Mouse (Mus musculus): ENCODE data around the gene Mucl3. TPM values are rescaled to one million over a fixed set of nuclear protein-coding genes. Genes with fewer than 3 reads are reported as not detected.
A peak's percentile ranks its signal among the peaks of the same experiment; 100 is the strongest.

Gene Mucl3
- 0.08 TPM in 1 of 2 replicates, not detected in the other for polyA plus RNA-seq (2016; fragmentation: Nextera tagmentation; extraction: Ambion mirVana)

GRCm38 (mm10) chr17:35643609-35644236, at the start of gene Mucl3:
Gene Mucl3, minus strand, starts transcription at chr17:35643695.
- Histone ChIP-seq H3K4me2 (replicated peaks) (no peak within 1 kb of the TSS), H3K9ac (replicated peaks) (no peak within 1 kb of the TSS), H3K27ac (replicated peaks) (no peak within 1 kb of the TSS), H3K36me3 (no peaks in the 10 kb centered on the region), H3K27me3 (0 out of 2 replicates have a peak, but pooled peaks cover 7% of the 10 kb centered on the region), H3K4me1 (no peaks in the 10 kb centered on the region), H3K4me3 (no peak within 1 kb of the TSS), H3K9me3 (no peaks in the 10 kb centered on the region)
- ATAC-seq (ENCODE audit: low FRiP score, low read depth): no peak
- 76% methylated on average over 13 of the region's 13 CpGs for WGBS

- 84% methylated on average over 4 of the region's 4 CpGs for WGBS
Observed at GRCm38 (mm10) chr17:35692368-35692767, 48.9 kb upstream of the Mucl3 start.

GRCm38 (mm10) chr17:35691811-35692210, 48.3 kb upstream of the Mucl3 start:
- Histone ChIP-seq H3K27me3 (0 out of 2 replicates have a peak, but pooled peaks cover 3% of the 10 kb centered on the region), H3K9me3 (no peaks in the 10 kb centered on the region), H3K36me3 (peaks cover 87% of the 10 kb centered on the region), H3K9ac (replicated peaks) (no peak overlapping the region), H3K27ac (replicated peaks) (no peak overlapping the region), H3K4me2 (replicated peaks) (no peak overlapping the region), H3K4me3 (no peak overlapping the region), H3K4me1 (peaks cover 4% of the 10 kb centered on the region)
- WGBS: 85% methylated on average over 4 of the region's 4 CpGs
- no peak for ATAC-seq (ENCODE audit: low FRiP score, low read depth)

More at GRCm38 (mm10) chr17:35692368-35692767, 48.9 kb upstream of the Mucl3 start:
- Histone ChIP-seq H3K4me3 (no peak overlapping the region), H3K27me3 (0 out of 2 replicates have a peak, but pooled peaks cover 3% of the 10 kb centered on the region), H3K4me1 (peaks cover 9% of the 10 kb centered on the region), H3K36me3 (peaks cover 81% of the 10 kb centered on the region), H3K4me2 (replicated peaks) (no peak overlapping the region), H3K9ac (replicated peaks) (no peak overlapping the region), H3K27ac (replicated peaks) (no peak overlapping the region), H3K9me3 (no peaks in the 10 kb centered on the region)
- ATAC-seq (ENCODE audit: low FRiP score, low read depth): no peak

GRCm38 (mm10) chr17:35689936-35690645, 46.6 kb upstream of the Mucl3 start:
- peaks cover 16% of the 10 kb centered on the region for H3K4me1 ChIP-seq
- no peaks in the 10 kb centered on the region for H3K9me3 ChIP-seq
- no peak overlapping the region for H3K9ac ChIP-seq (replicated peaks)
- no peak for ATAC-seq (ENCODE audit: low FRiP score, low read depth)
- no peak overlapping the region for H3K4me2 ChIP-seq (replicated peaks)
- 93% methylated on average over 18 of the region's 18 CpGs for WGBS
- 0 out of 2 replicates have a peak, but pooled peaks cover 3% of the 10 kb centered on the region for H3K27me3 ChIP-seq
- H3K36me3 ChIP-seq: peaks cover 93% of the 10 kb centered on the region
- H3K4me3 ChIP-seq: no peak overlapping the region
- 0 out of 2 replicates have a peak overlapping the region, but pooled peaks have one; percentile 15 for H3K27ac ChIP-seq (replicated peaks)

- Histone ChIP-seq H3K36me3 (peaks cover 100% of the 10 kb centered on the region), H3K4me1 (peaks cover 17% of the 10 kb centered on the region), H3K9ac (replicated peaks) (no peak overlapping the region), H3K4me2 (replicated peaks) (no peak overlapping the region), H3K27ac (replicated peaks) (no peak overlapping the region), H3K27me3 (0 out of 2 replicates have a peak, but pooled peaks cover 3% of the 10 kb centered on the region), H3K4me3 (no peak overlapping the region), H3K9me3 (no peaks in the 10 kb centered on the region)
- whole genome bisulfite sequencing: 90% methylated on average over 25 of the region's 25 CpGs
- no peak for ATAC-seq (ENCODE audit: low FRiP score, low read depth)
Observed at GRCm38 (mm10) chr17:35688347-35689175, 45.1 kb upstream of the Mucl3 start.

- WGBS: 47% methylated on average over 9 of the region's 9 CpGs
- no peak for ATAC-seq (ENCODE audit: low FRiP score, low read depth)
Observed at GRCm38 (mm10) chr17:35685061-35685460, 41.6 kb upstream of the Mucl3 start.

GRCm38 (mm10) chr17:35681986-35682385, 38.5 kb upstream of the Mucl3 start:
- peaks cover 69% of the 10 kb centered on the region for H3K36me3 ChIP-seq
- 86% methylated on average over 13 of the region's 13 CpGs for WGBS
- H3K4me1 ChIP-seq: peaks cover 17% of the 10 kb centered on the region
- ATAC-seq (ENCODE audit: low FRiP score, low read depth): no peak
- no peak overlapping the region for H3K9ac ChIP-seq (replicated peaks)
- no peaks in the 10 kb centered on the region for H3K27me3 ChIP-seq
- H3K9me3 ChIP-seq: no peaks in the 10 kb centered on the region
- H3K27ac ChIP-seq (replicated peaks): peak overlapping the region; percentile 30; the same call in 1 of the 2 replicates
- no peak overlapping the region for H3K4me2 ChIP-seq (replicated peaks)
- no peak overlapping the region for H3K4me3 ChIP-seq

More at GRCm38 (mm10) chr17:35685061-35685460, 41.6 kb upstream of the Mucl3 start:
- Histone ChIP-seq H3K4me3 (no peak overlapping the region), H3K9me3 (no peaks in the 10 kb centered on the region), H3K36me3 (peaks cover 99% of the 10 kb centered on the region), H3K27ac (replicated peaks) (peak overlapping the region; percentile 72), H3K27me3 (no peaks in the 10 kb centered on the region), H3K9ac (replicated peaks) (0 out of 2 replicates have a peak overlapping the region, but pooled peaks have one; percentile 15), H3K4me2 (replicated peaks) (no peak overlapping the region), H3K4me1 (peaks cover 17% of the 10 kb centered on the region)

GRCm38 (mm10) chr17:35680591-35680990, 37.1 kb upstream of the Mucl3 start:
- 0 out of 2 replicates have a peak overlapping the region, but pooled peaks have one; percentile 4 for H3K27ac ChIP-seq (replicated peaks)
- H3K9me3 ChIP-seq: no peaks in the 10 kb centered on the region
- no peak overlapping the region for H3K4me3 ChIP-seq
- H3K4me2 ChIP-seq (replicated peaks): no peak overlapping the region
- 33% methylated on average over 6 of the region's 6 CpGs for WGBS
- H3K4me1 ChIP-seq: peaks cover 6% of the 10 kb centered on the region; the same call in 1 of the 2 replicates
- H3K36me3 ChIP-seq: peaks cover 55% of the 10 kb centered on the region
- no peaks in the 10 kb centered on the region for H3K27me3 ChIP-seq
- no peak overlapping the region for H3K9ac ChIP-seq (replicated peaks)
- 0 out of 2 replicates have a peak, but pooled peaks have one; percentile 17 for ATAC-seq (ENCODE audit: low FRiP score, low read depth)

- Histone ChIP-seq H3K4me3 (peak within 1 kb of the TSS; percentile 71), H3K4me2 (replicated peaks) (peak within 1 kb of the TSS; percentile 89), H3K9ac (replicated peaks) (peak within 1 kb of the TSS; percentile 84), H3K27me3 (no peaks in the 10 kb centered on the region), H3K9me3 (no peaks in the 10 kb centered on the region), H3K36me3 (peaks cover 4% of the 10 kb centered on the region; the same call in 1 of the 2 replicates), H3K27ac (replicated peaks) (0 out of 2 replicates have a peak within 1 kb of the TSS, but pooled peaks have one; percentile 30), H3K4me1 (peaks cover 9% of the 10 kb centered on the region; the same call in 1 of the 2 replicates)
- ATAC-seq (ENCODE audit: low FRiP score, low read depth): peak; percentile 95
- WGBS: 2% methylated on average over 23 of the region's 23 CpGs
Observed at GRCm38 (mm10) chr17:35673416-35674035, 30.0 kb upstream of the Mucl3 start, which contains the start of gene Gtf2h4. Gene Gtf2h4, minus strand, starts transcription at chr17:35673739.

GRCm38 (mm10) chr17:35672527-35672926, 29.0 kb upstream of the Mucl3 start:
- 91% methylated on average over 6 of the region's 6 CpGs for WGBS
- H3K36me3 ChIP-seq: peaks cover 4% of the 10 kb centered on the region; the same call in 1 of the 2 replicates
- no peak overlapping the region for H3K9ac ChIP-seq (replicated peaks)
- peak overlapping the region; percentile 71; the same call in 1 of the 2 replicates for H3K4me3 ChIP-seq
- no peak for ATAC-seq (ENCODE audit: low FRiP score, low read depth)
- H3K4me2 ChIP-seq (replicated peaks): peak overlapping the region; percentile 89
- no peaks in the 10 kb centered on the region for H3K27me3 ChIP-seq
- no peak overlapping the region for H3K27ac ChIP-seq (replicated peaks)
- H3K4me1 ChIP-seq: peaks cover 17% of the 10 kb centered on the region
- H3K9me3 ChIP-seq: no peaks in the 10 kb centered on the region

GRCm38 (mm10) chr17:35671846-35672245, 28.4 kb upstream of the Mucl3 start:
- H3K9me3 ChIP-seq: no peaks in the 10 kb centered on the region
- peaks cover 4% of the 10 kb centered on the region; the same call in 1 of the 2 replicates for H3K36me3 ChIP-seq
- H3K27ac ChIP-seq (replicated peaks): no peak overlapping the region
- no peak overlapping the region for H3K4me3 ChIP-seq
- no peak for ATAC-seq (ENCODE audit: low FRiP score, low read depth)
- WGBS: 90% methylated on average over 6 of the region's 6 CpGs
- no peak overlapping the region for H3K4me2 ChIP-seq (replicated peaks)
- peaks cover 20% of the 10 kb centered on the region for H3K4me1 ChIP-seq
- H3K9ac ChIP-seq (replicated peaks): no peak overlapping the region
- H3K27me3 ChIP-seq: no peaks in the 10 kb centered on the region

Measured in midbrain, embryonic 12.5 days (tissue).